Mouse (Mus musculus): ENCODE data around the gene Gm973.

Gene Gm973

GRCm38 (mm10) chr1:59516026-59516917 is at the start of gene Gm973:
TSS of gene Gm973 (plus strand) at chr1:59516264.
- DNase-seq (ENCODE audit: low spot score in 2 of 2) = peak; percentile 61 to 65

GRCm38 (mm10) chr1:59469170-59469569 is 46.9 kb upstream of the Gm973 start:
- no peak for DNase-seq (ENCODE audit: low spot score in 2 of 2)

- no peak for DNase-seq (ENCODE audit: low spot score in 2 of 2)
Measured at GRCm38 (mm10) chr1:59470766-59471165, 45.3 kb upstream of the Gm973 start.

GRCm38 (mm10) chr1:59472368-59473180 is 43.5 kb upstream of the Gm973 start:
- DNase-seq (ENCODE audit: low spot score in 2 of 2) = no peak

GRCm38 (mm10) chr1:59473181-59473555 is 42.9 kb upstream of the Gm973 start:
- no peak for DNase-seq (ENCODE audit: low spot score in 2 of 2)

- no peak for DNase-seq (ENCODE audit: low spot score in 2 of 2)
Measured at GRCm38 (mm10) chr1:59475618-59476017, 40.4 kb upstream of the Gm973 start.

- no peak for DNase-seq (ENCODE audit: low spot score in 2 of 2)
Measured at GRCm38 (mm10) chr1:59478911-59479310, 37.2 kb upstream of the Gm973 start.

- DNase-seq (ENCODE audit: low spot score in 2 of 2) = peak in 1 of 2 experiments; percentile 6
Measured at GRCm38 (mm10) chr1:59480821-59481455, 35.1 kb upstream of the Gm973 start.

GRCm38 (mm10) chr1:59481456-59482291 is 34.4 kb upstream of the Gm973 start:
- DNase-seq (ENCODE audit: low spot score in 2 of 2) = peak; percentile 96

- no peak for DNase-seq (ENCODE audit: low spot score in 2 of 2)
Measured at GRCm38 (mm10) chr1:59482331-59482695, 33.8 kb upstream of the Gm973 start, which contains the start of gene Fzd7. TSS of gene Fzd7 (plus strand) at chr1:59482424.

GRCm38 (mm10) chr1:59482696-59483520 is 33.2 kb upstream of the Gm973 start:
- DNase-seq (ENCODE audit: low spot score in 2 of 2) = peak; percentile 30 to 38

GRCm38 (mm10) chr1:59483521-59484245 is 32.4 kb upstream of the Gm973 start:
- peak; percentile 49 to 59 for DNase-seq (ENCODE audit: low spot score in 2 of 2)

- DNase-seq (ENCODE audit: low spot score in 2 of 2) = no peak
Measured at GRCm38 (mm10) chr1:59484314-59484713, 31.8 kb upstream of the Gm973 start.

GRCm38 (mm10) chr1:59484791-59485785 is 31.0 kb upstream of the Gm973 start:
- DNase-seq (ENCODE audit: low spot score in 2 of 2) = no peak

GRCm38 (mm10) chr1:59485803-59486202 is 30.3 kb upstream of the Gm973 start:
- DNase-seq (ENCODE audit: low spot score in 2 of 2) = no peak

GRCm38 (mm10) chr1:59487651-59488051 is 28.4 kb upstream of the Gm973 start:
- peak; percentile 24 to 47 for DNase-seq (ENCODE audit: low spot score in 2 of 2)

GRCm38 (mm10) chr1:59488481-59488880 is 27.6 kb upstream of the Gm973 start:
- DNase-seq (ENCODE audit: low spot score in 2 of 2) = no peak

- DNase-seq (ENCODE audit: low spot score in 2 of 2) = no peak
Measured at GRCm38 (mm10) chr1:59488991-59489390, 27.1 kb upstream of the Gm973 start.
